Mouse (Mus musculus) brain, embryonic 18.5 days (tissue): ENCODE results near the gene Vasp.
A peak's percentile ranks its signal among the peaks of the same experiment; 100 is the strongest.

Experiments
- DNase-seq: peaks from one replicate; pipeline ENCODE4 v3.0.0-alpha.2; 2012; ENCODE audit warnings: low read depth, low spot score

The Vasp gene

DNA sequence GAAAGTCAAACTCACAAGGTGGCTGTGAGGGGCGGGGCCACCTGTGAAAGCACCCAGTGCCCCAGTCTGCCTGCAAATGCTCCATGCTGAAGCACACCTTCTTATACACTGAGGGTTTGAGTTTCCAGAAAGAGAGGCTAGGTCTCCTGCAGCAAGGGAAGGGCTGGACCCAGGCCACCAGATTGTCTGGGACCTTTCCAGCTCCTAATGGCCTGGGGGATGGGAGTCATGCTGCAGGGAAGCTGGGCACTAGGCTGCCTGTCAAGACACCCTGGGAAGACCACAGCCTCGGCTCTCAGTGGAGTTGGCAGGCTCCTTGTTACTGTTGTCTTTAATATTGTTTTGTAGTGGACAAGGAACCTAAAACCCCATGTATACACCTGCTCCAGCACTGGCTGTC is 35.2 kb downstream of the Vasp start:
- DNase-seq: no peak

DNA sequence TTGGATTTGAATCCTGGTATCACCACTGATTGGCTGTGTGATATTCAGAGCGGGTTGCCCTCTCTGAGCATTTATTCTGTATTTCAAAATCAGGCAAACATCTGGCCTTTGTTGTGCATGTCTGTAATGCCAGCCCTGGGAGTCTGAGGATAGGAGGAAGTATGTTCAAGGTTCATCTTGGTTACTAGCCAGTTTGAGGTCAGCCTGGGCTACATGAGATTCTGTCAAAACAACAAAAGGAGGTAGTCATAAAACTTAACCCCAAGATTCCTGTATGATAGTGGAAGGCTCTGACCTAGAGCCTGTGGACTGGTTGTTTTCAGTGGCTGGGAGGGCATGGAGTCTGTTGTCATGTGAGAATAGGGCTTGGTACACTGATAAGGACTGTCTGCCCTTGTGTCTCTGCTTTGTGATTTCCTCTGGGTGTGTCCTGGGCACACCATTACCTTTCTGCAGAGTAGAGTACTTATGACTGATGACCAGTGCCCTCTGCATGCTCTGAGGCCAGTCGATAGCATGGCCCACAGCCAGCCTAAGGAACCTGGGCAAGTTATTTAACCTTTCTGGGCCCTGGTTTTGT is 36.4 kb downstream of the Vasp start:
- DNase-seq: no peak

DNA sequence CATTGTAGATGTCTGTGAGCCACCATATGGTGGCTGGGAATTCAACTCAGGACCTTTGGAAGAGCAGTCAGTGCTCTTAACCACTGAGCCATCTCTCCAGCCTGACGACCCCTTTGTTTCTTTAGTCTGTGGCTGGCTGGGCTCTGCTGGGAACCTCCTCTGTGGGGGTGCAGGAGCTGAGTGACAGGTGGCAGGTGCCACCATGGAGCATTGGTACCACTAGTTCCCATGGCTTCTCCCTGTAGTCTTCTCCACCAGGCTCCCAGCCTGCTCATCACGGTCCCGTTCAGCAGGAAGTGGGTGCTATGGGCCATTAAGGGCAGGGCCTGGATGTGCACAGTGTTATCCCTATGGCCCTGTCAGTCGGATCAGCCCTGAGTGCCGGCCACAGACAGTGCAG is 37.0 kb downstream of the Vasp start:
- DNase-seq: no peak

DNA sequence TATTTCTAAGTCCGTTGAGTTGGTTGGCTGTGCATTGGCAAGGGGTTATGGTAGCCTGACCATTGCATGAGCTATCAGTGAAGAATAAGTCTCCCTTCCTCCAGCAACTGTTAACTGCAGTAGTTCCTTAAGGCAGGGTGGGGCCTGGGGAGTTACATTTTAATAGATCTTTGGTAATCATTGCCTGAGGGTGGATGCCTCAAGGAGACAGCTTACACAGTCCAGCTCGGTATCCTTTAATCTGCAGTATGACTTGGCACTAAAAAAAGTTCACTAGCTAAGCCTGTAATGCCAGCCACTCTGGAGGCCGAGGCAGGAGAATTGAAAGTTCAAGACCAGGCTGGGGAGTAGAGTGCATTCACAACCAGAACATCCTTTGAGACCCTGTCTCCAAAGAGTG is 39.8 kb downstream of the Vasp start:
- no peak for DNase-seq

DNA sequence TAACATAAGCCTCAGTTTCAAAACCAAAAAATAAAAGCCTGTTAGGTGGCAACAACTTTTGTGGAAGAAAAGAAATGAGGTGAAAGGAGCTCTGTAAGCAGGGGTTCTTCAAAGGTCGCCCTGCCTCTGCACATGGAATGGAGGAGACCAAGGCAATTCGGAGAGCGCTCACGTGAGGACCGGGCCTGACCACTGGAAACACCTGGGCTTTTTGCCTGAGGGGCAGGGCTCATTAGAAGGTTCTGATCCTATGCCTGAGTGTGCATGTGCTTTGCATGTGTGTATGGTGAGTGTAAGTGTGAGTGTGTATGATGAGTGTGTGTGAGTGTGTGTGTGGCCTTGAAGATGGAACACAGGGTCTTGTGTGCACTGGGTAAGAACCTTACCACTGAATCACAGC is 40.7 kb downstream of the Vasp start:
- DNase-seq: no peak

DNA sequence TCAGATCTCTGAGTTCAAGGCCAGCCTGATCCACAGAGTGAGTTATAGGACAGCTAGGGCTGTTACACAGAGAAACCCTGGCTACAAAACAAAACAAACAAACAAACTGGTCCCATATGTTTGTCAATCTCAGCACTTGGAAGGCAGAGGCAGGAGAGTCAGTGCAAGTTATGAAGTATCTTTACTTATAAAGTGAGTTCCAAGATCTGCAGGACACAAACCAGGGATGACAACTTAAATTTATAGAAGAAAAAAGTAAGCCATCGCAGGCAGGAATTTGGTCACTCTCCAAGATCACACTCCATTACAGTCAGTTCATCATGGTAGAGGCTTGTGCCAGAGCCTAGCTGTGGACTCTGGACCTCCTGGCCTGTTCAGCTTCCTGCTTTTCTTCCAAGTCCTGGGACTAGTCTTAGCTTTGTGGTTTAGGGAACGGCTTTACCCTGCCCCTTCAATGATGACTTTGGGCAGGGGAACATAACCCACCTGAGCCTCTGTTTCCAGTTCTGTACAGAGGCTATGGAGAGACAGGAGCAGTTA is 41.5 kb downstream of the Vasp start:
- DNase-seq: no peak

DNA sequence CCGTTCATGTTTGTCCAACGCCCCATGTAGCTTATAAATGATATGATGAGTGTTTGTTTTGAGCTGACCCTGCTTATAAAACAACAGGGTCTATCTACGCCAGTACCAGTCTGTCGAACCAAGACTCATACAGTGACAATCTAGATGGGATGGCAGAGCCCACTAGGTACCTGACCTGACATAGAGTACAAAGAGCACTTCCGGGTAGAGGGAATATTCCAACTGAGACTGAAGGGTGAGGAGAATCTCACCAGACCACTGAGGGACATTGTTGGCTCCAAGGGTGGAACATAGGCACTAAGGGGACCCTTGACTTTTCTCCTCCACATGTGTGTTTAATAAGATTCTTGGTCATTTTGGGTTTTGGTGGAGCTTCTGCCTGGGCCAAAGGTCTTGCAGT is 42.2 kb downstream of the Vasp start:
- no peak for DNase-seq

DNA sequence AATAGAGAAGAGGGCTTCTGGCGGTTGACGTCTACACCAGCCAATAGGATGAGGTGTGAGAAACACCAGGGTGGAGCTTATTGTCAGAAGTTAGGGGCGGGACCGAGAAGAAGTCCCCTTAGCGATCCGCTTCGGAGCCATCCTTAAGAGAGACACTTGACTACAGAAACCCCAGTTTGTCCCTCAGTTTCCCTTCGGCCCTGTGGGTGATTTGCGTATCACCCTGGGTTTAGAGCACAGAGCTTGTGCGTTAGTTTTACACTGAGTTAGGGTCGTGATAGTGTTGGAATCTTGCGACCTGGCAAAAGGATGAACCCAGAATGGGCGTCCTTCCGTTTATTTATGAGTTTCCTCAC is 42.8 kb downstream of the Vasp start:
- DNase-seq: no peak

DNA sequence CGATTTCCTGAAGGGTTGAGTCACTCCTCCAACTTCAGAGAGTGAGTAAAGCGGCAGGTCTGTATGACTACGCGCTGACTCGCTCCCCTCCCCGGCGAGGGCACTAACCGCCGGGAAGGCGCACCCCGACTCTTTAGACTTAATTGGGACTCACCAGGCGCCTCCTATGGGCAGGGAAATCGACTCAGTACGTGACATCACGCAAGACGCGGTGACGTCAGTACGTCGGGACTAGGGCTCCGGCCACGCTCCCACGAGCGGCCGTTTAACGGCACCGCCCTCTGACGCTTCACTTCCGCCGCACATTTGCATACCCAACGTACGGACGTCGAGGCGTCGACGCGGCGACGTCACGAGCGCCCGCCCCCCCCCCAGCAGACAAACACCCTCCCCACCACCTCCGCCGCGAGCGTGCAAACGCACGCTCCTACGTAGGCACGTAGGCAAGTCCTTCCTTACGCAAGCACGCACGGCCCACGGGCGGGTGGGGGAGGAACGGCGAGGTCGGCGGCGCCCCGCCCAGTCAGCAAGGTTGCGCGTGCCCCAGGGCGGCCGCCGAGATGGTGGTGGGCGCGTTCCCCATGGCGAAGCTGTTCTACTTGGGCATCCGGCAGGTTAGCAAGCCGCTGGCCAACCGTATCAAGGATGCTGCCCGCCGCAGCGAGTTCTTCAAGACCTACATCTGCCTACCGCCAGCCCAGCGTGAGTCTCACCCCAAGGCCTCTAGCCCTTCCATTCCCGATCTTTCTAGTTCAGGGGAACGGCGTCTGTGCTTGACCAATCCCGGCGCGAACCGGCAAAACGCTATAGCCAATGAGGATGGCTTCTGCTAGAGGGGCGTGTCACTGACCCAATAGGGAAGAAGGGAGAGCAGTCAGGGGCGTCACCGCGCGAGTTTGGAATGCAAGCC is 43.5 kb downstream of the Vasp start, which contains the start of gene Opa3:
Opa3 (plus strand) TSS at position 452 of the 910 bp plus-strand sequence.
- DNase-seq: peak; percentile 99

DNA sequence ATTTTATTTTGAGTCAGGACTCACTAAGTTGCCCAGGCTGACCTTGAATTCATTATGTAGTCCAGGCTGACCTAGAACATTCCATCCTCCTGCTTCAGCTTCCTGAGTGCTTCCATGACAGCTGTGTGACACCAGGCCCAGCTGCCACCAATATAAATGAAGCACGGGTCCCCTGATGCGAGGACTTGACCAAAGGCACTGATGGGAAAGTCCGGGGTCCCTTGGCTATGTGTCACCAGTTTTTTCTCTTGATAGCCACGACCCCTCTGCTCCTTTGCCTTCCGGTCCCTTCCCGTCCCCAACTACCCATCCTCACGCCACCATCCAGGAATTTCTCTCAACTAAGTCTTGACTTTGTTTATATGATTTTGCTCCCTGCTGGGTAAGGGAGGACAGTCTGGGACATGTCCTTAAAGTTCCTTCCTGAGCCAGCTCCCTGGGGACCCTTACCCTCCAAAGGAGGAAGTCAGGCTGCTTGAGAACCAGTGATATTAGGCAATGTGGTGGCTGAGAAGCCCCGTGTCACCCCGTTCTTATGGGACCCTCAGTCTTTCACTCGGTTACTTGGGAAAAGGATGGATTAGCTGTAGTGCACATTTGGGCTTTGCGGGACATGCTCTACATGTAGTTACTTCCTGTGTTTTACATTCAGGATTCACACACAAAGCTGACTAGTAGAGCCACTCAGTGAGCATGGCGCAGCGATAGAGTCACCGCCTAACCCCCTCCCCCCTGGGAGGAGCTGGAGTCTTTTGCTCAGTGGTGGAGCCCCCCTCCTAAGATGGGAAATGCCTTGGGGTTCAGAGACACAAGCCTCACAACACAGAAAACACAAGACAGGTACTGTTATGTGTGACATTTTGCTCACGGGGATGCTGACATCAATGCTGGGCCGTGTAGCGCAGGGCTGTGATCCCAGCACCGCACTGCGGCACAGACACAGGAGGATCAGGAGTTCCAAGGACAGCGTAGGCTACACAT is 44.5 kb downstream of the Vasp start:
- DNase-seq: peak; percentile 22

DNA sequence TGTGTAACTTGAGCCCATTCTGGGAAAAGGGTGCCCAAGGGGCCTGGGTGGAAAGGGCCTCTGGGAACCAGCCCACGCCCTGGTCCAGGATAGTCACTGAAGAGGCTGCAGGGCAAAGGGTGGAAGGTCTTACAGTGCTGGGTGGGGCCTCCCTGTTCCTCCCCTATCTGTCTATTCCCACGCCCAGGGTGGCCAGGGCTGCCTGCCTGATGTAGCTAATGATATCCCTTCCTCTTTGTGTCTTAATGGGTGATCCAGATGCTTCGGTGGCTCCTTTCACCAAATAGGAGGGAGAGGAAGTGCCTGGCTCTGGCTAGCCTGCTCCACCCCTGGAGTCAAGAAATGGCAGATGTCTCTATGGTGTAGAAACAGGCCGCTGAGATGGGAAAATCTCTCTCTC is 46.7 kb downstream of the Vasp start:
- no peak for DNase-seq

DNA sequence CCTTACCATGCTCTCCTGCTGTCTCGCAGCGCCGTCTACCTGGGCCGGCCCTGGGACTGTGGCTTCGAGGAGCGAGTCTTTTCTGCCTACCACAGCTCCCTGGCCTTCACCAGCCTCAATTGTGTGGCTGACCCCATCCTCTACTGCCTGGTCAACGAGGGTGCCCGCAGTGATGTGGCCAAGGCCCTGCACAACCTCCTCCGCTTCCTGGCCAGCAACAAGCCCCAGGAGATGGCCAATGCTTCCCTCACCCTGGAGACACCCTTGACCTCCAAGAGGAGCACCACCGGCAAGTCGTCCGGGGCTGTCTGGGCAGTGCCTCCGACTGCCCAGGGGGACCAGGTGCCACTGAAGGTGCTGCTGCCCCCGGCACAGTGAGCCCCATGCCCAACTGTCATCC is 48.7 kb downstream of the Vasp start:
- no peak for DNase-seq

DNA sequence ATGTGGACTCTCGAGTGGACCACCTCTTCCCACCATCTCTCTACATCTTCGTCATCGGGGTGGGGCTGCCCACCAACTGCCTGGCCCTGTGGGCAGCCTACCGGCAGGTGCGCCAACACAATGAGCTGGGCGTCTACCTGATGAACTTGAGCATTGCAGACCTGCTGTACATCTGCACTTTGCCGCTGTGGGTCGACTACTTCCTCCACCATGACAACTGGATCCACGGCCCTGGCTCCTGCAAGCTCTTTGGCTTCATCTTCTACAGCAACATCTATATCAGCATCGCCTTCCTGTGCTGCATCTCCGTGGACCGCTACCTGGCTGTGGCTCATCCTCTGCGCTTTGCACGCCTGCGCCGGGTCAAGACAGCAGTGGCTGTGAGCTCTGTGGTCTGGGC is 49.4 kb downstream of the Vasp start:
- no peak for DNase-seq

DNA sequence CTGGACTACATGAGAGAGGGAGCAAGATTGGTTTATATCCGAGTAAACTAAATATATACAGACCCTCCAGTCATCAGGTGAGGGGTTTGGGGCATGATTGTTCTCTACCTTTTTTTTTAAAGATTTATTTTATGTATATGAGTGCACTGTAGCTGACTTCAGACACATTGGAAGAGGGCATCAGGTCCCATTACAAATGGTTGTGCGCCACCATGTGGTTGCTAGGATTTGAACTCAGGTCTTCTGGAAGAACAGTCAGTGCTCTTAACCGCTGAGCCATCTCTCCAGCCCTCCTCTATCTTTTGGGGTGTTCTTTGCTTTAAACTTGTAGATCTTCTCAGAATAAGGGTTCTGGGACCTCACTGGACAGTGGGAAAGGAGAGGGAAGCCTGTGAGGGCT is 51.6 kb downstream of the Vasp start:
- no peak for DNase-seq

DNA sequence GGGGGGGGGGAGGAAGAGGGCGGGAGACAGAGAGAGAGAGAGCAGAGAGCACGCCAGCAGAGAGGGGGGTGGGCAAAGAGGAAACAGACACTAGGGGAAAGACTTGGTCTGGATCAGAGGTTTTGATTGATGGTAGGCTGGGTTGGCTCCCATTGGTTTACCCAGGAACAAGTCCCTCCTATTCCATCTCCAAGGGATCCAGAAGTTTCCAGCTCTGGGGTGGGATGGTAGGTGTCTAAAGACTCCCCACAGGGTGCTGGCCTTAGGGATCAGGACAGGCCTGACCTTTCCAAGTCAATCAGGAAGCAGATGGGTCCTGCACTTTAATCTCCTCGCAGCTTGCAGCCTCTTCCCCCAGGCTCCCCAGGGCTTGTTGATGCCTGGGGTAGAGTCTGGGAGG is 53.7 kb downstream of the Vasp start:
- DNase-seq: no peak

DNA sequence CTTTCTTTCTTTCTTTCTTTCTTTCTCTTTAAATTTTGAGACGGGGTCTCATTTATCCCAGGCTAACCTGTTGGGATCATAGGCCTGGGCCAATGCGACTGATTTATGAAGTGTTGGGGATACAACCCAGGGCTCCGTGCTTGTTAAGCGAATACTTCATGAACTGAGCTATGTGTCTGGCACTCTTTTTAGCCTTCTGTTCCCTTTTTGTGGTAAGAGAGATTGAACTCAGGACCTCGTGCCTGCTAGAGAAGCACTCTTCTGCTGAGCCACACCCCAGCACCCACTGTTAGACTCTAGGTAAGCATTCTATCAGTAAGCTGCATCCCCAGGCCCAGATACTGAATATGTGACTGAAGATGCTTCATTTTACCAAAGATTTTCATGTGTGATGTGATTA is 54.1 kb downstream of the Vasp start:
- no peak for DNase-seq

DNA sequence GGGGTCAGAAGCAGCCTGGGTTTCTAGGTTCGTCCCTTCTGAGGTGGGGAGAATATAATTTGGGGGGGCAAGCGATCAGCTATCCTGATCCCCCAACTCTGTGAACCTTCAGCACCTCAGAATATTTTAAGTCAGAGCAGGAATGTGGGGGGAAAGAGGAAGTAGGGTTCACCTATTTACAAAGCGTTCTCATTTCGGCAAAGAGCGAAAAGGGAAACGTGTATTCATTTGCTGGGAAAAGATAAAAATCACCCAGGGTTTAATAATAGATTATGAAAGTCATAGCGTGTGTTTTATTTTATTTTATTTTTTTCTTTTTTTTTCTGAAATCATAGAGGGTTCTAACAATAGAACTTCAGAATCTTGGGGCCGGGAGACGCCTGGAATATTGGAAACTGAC is 56.7 kb downstream of the Vasp start:
- no peak for DNase-seq

DNA sequence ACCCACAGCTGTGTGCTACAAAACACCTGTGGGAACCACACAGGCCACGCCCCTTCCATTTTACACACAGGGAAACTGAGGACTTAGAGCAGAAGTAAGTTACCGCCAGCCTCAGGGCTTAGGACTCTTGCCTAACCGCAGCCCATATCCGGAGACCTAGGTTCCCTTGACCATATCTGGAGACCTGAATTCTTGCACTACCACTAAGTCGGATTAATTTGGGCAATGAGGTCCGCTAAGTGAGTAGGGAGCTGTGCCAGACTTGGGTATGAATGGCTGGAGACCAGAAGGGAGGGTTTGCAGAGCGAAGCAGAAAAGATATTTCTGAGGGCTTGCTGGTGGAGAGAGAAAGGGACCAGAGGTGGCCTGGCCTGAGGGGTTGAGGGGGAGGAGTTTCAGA is 57.2 kb downstream of the Vasp start:
- DNase-seq: no peak

DNA sequence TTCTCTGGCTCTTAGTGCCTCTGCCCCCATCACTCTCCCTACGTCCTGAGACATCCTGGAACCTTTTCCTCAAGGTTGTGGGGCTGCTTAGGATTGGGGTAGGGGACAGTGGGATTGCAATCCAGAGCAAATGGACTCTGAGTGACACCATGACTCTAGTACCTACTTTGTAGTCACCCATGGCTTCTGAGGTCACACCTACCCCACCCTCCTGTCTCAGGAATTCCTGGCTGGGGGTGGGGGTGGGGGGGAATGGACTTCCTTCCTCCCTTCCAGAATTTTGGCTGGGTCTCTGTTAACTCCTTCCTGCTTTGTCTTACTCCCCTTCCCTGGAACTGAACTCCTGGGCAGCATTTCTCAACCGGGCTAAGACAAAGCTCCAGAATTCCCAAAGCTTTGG is 58.2 kb downstream of the Vasp start:
- no peak for DNase-seq

DNA sequence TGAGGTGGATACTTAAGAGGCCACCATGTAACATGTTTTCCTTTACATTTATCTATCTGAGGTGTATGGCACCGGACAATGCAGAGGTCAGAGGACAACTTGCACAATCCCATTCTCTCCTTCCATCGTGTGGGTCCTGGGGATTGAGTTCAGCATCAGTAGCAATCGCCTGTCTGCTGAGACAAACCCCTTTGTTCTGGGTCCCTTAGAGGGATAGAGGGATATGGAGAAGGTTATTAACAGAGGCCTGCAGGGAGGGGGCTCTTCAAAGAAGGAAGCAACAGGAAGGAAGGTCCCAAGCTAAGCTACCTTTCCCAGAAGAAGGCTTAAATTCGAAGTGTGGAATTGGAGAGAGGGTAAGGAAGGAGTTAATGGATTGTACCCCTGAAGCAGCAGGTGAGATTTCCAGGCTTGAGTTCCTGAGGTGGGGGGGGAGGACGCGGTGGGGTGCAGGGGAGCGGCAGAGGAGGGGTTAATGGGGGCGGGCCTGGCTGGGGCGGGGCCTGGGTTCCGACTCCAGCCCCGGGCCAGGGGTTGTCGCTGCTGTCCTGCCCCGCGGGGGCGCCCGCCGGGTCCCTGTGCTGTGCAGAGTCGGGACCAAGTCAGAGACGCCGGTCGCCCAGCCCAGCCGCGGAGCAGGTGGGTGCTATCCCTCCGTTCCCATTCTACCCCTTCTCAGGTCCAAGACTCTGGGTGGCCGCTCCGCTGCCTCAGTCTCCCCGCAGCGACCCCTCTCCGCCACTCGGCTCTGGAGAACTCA is 59.4 kb downstream of the Vasp start, which contains the start of gene Gpr4:
Gpr4 (plus strand) TSS at position 543 of the 760 bp plus-strand sequence.
- no peak for DNase-seq

DNA sequence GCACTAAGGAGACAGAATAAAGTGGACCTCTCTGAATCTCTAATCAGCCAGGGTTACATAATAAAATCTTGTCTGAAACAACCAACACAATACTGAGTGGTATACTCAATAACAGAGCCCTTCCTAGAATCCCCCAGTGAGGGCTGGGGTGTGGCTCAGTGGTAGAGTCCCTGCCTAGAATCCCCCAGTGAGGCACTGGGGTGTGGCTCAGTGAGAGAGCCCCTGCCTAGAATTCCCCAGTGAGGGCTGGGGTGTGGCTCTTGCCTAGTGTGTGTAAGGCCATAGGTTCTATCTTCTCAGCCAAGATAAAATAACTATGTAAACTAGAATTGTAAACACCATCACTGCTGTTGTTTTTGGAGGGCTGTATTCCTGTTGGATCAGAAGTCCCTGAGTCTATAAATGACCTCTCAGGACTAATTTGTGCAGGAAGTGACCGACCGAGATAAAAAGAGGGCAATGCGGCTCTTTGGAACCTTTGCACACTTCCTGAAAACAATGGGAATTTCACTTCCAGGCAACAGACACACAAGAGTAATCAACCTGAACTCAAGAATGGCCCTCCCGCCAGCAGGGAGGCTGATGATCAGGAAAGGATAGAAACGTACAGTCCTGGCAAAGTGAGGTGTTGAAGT is 60.5 kb downstream of the Vasp start:
- no peak for DNase-seq
